In genomic region chr13:117289494-117290270, GRCm38 (mm10) we compare ENCODE assay signal across 8 mouse cellular contexts.
A peak's percentile ranks its signal among the peaks of the same experiment; 100 is the strongest.
DNase-seq lines count a peak whose midpoint lies in the region.

No protein-coding gene starts in this region.

- peak; percentile 57 for DNase-seq in WW6 (ENCODE audit: low read depth, low spot score)
- peak; percentile 78 for DNase-seq in cerebellum, adult 9-10 months
- peak; percentile 40 to 59 for DNase-seq in frontal cortex, postnatal 25 days (ENCODE audit: low spot score in 2 of 2)
- peak; percentile 71 for DNase-seq in hindlimb bud, embryonic 11.5 days (ENCODE audit: extremely low spot score, low read depth, low spot score)
- DNase-seq in left cerebral cortex, adult 11 months (ENCODE audit: low spot score) = peak; percentile 30
- peak; percentile 72 for DNase-seq in lung, postnatal 25 days (ENCODE audit: low spot score)
- peak; percentile 67 for DNase-seq in retina, postnatal 7 days (ENCODE audit: low read depth, low spot score)
- DNase-seq in urinary bladder, postnatal 4 days (ENCODE audit: low spot score in 2 of 2) = peak; percentile 23 to 77

Comparison
In these comparisons a context has a peak if more than half of its experiments do, and no peak if none do; other contexts are left out.
1. Peak in every context shown above with its lines: DNase-seq.